Mouse (Mus musculus) heart, postnatal 36 days (tissue): ENCODE results near the gene Mycs. TPM values are rescaled to one million over a fixed set of nuclear protein-coding genes. Genes with fewer than 3 reads are reported as not detected.

Experiments used
- DNase-seq, 2 experiments: peaks; one replicate each; pipeline ENCODE4 v3.0.0; 2021 to 2022
- intact Hi-C: fragments of 180-260 bp; cut with DNase I; formaldehyde crosslinking; loops from one replicate; pipeline ENCODE4 v1.15.1; 2025
- total RNA-seq, 2 experiments: library from RNA; stranded (reverse); gene quantifications; 2 replicates each; pipeline ENCODE4 v1.2.3; 2021

The Mycs gene
- total RNA-seq, result not detected

DNA sequence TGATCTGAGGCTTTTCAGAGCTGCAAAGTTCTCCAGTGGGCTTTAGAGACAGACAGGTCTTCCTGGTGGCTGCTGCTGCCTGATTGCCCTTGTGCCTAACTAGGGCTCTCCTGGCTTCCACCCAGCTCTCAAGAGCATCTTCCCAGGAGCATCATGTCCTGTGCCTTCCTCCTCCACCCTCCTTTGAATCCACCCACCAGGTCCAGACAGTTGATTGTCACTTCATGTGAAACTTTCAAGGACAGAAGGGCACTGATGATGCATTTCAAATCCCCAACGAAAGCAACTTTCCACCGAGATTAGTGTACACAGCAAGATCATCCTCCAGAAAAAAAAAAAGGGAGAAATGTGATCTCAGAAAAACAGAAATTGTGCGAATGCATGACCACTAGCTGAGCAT, at the start of gene Mycs:
Gene Mycs, minus strand, starts transcription at position 101 of the 400 bp plus-strand sequence.
- DNase-seq, result no peak
- intact Hi-C loops, result no loop called here

DNA sequence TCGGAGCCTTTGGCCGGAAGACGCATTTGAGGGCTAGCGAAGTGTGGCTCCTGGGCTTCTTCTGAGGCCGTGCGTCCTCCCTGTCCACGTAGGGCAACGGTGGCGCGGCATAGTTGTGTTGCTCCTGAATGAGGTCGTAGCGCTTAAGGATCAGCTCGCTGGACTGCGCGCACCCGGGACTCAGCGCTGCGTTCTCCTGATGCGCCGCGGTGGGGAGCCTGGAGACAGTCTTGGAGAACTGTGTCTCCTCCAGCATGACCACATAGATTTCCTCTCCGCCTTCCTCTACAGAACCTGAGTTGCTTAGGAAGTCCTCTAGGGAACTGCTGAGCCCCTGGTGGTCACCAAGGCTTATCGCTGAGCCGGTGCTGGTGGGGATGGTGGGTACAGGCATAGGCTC, 1.0 kb downstream of the Mycs start:
- no peak for DNase-seq
- intact Hi-C loops, result no loop called here

Other genes with a start within 250 kb of the Mycs start
- gene Btbd35f7, start 199.8 kb upstream of the Mycs start, total RNA-seq, result not detected